Mouse (Mus musculus): Measurements from ENCODE around the gene Hnrnpu.

- peak; percentile 70 for TF ChIP-seq POLR2A (IDR thresholded peaks at IDR 0.05; ENCODE audit: control insufficient read depth, low read depth, low read length)
- no peak for TF ChIP-seq CTCF (IDR thresholded peaks at IDR 0.05; ENCODE audit: control insufficient read depth, insufficient read depth, insufficient replicate concordance, low read depth, low read length)
Measured at GRCm38 (mm10) chr1:178368548-178369271, 31.1 kb upstream of the Hnrnpu start.

Measured in testis, adult 2 months (tissue).